Mouse (Mus musculus) inflammation-experienced regulatory T-cells, adult 16 weeks (primary cell): ENCODE results near the gene Fbxo3. TPM values are rescaled to one million over a fixed set of nuclear protein-coding genes. Genes with fewer than 3 reads are reported as not detected.

Experiments
- polyA plus RNA-seq: library from polyadenylated mRNA; unstranded; fragments of 100-300 nt; shearing (Covaris generic); gene quantifications from one replicate; pipeline ENCODE4 v1.2.1, GENCODE M21; 2017

Fbxo3 gene
- 57.4 TPM for polyA plus RNA-seq

DNA sequence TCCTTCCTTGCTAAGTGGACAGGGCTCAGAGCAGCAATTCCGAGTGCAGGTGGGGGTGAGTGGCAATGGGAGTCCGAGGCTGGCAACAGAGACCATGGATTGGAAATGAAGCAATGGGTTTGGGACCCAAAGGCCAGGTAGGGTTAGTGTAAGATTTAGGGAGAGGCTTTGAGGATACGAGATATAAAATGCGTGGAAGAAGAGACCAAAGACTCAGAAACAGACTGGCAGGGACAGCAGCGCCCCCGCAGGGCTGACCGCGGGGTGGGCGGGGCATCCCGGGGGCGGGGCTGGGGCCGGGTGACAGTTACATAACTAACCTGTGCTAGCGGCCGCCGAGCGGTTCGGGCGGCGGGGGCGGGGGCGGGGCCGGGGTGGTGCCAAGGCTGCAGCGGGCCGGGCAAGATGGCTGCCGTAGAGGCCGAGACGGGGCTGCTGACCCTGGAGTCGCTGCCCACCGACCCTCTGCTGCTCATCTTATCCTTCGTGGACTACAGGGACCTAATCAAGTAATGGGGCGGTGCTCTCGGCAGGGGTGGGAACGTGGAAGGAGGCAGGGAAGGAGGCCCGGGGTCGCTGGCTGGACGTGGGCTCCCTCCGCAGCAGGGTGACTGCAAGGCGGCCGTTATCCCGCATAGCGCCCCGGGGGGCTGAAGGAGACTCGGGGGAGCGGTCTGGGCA is at the start of gene Fbxo3:
Gene Fbxo3 (plus strand): TSS at position 264 of the 681 bp plus-strand sequence.

DNA sequence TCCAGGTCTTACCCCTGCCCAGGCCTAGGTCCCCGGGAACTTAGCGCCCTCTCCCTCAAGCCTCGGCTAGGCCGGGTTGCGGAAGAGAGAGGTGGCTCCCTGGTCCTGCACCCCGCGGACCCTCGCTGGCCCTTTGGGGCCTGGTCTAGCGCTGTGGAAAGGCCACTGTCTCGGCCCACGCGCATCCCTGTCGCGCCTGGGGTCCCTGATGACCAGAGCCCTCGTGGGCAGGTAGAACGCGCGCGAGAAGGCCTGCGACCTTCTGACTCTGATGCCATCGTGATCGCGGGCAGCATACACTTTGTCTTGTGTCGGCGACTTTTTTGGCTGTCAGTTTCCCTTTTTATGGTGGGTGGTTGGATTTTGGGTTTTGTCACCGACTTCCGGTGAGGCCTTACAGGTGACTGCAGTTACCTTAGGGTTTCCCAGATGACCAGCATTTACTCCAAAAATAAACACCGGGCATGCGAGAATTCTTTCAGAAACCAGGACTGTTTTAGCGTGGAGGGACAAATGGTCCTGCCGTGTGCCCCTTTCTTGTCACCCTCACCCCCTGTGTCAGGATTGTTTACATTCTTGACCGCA is 710 bp downstream of the Fbxo3 start, which contains the start of gene 4931422A03Rik:
Gene 4931422A03Rik (minus strand): TSS at position 223 of the 585 bp plus-strand sequence.

DNA sequence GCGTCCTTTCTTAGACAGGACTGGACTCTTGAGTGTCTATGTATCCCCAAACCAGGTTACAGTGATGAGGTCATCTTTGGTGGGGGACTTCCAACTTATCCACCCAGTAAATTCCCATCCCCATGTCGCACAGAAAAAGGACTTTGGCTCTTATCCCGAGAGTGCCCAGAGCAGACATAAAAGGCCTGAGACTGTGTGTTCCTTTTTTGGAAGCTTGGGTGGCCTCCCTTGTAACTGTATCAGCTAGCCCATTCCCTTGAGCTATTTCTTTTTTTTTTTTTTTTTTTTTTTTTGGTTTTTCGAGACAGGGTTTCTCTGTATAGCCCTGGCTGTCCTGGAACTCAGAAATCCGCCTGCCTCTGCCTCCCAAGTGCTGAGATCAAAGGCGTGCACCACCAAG is 38.0 kb downstream of the Fbxo3 start, which contains the start of gene Gm10912:
Gene Gm10912 (plus strand): TSS at position 301 of the 400 bp plus-strand sequence.

DNA sequence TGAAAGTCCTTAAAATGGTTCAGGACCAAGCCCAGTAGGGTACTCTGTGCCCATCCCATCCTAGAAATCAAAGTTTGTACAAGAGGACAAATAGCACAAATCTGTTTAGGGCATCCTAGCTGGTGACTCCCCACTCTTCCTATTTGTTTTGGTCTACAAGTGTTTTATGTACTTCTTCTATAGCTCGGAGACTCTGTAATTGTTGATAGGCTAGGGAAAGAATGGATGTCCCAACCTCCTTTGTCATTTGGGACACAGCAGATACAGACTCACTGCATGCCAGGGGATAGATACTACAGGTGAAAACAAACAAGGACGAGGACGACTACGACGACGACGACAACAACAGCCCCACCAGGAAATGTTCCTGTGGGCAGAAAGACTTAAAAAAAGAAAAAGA is 40.9 kb downstream of the Fbxo3 start, which contains the start of gene Gm10799:
Gene Gm10799 (minus strand): TSS at position 101 of the 400 bp plus-strand sequence.

DNA sequence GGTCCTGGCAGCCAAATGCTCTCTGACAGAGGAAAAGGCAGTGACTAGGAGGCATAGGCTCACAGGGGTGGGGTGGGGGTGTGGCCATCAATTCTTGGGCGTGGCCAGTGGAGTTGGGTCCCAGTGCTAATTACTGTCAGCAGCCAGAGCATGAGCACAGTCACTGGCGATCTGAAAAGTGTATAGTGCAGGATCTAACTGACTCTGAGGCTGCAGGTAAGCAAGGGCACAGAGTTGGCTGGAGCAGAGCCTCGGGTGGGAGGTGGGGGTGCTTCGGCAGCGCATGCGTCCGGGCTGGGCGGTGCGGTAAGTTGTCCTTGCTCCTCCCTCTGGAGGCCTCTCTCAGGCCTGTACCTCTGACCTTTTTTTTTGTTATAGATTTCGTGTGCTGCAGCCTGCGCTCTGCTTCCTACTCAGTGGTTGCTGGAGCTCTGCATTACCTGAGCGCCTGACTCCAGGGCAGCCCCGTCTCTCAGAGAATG is 42.2 kb downstream of the Fbxo3 start, which contains the start of gene Cd59b:
Gene Cd59b (plus strand): TSS at position 146 of the 482 bp plus-strand sequence.

DNA sequence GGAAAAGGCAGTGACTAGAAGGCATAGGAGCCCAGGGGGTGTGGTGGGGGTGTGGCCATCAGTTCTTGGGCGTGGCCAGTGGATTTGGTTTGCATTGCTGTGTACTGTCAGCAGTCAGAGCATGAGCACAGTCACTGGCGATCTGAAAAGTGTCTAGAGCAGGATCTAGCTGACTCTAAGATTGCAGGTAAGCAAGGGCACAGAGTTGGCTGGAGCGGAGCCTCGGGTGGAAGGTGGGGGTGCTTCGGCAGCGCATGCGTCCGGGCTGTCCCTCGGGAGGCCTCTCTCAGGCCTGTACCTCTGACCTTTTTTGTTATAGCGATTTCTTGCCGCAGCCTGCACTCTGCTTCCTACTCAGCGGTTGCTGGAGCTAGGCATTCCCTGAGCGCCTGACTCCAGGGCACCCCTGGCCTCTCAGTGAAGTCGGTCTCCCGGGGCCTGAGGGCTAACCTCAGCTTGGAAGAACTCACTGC is 68.3 kb downstream of the Fbxo3 start, which contains the start of gene Cd59a:
Gene Cd59a (plus strand): TSS at position 61 of the 473 bp plus-strand sequence.

Other genes with a start within 250 kb of the Fbxo3 start
- 192 TPM for gene Caprin1, start 230.1 kb upstream of the Fbxo3 start, polyA plus RNA-seq
- gene Lmo2, start 69.7 kb upstream of the Fbxo3 start, polyA plus RNA-seq, result 0.54 TPM
- 4.9 TPM for gene 4931422A03Rik, start 640 bp downstream of the Fbxo3 start, polyA plus RNA-seq
- gene Gm10912, start 38.1 kb downstream of the Fbxo3 start, polyA plus RNA-seq, result 0.29 TPM
- not detected for gene Gm10799, start 40.8 kb downstream of the Fbxo3 start, polyA plus RNA-seq
- not detected for gene Cd59b, start 42.1 kb downstream of the Fbxo3 start, polyA plus RNA-seq
- gene Cd59a, start 68.1 kb downstream of the Fbxo3 start, polyA plus RNA-seq, result 0.23 TPM
- not detected for gene A930018P22Rik, start 95.0 kb downstream of the Fbxo3 start, polyA plus RNA-seq